Mouse (Mus musculus) ES-Bruce4 (cell line): ENCODE data around the gene Mrps34. TPM values are rescaled to one million over a fixed set of nuclear protein-coding genes. Genes with fewer than 3 reads are reported as not detected.

Source experiments
- H3K27ac ChIP-seq: 2 replicates; pipeline ENCODE4 v1.5.1; 2012; ENCODE audit warnings: low read length, inconsistent platforms; ENCODE audit not compliant: insufficient read depth
- H3K27me3 ChIP-seq: 2 replicates; pipeline ENCODE4 v1.6.1; 2012; ENCODE audit warnings: mild to moderate bottlenecking, low read length, inconsistent platforms; ENCODE audit not compliant: control insufficient read depth, poor library complexity, insufficient read depth, severe bottlenecking
- H3K36me3 ChIP-seq: 2 replicates; pipeline ENCODE4 v1.6.1; 2012; ENCODE audit warnings: inconsistent platforms, mild to moderate bottlenecking, low read length, moderate library complexity; ENCODE audit not compliant: control insufficient read depth, poor library complexity, insufficient read depth, severe bottlenecking
- H3K4me1 ChIP-seq: one replicate; pipeline ENCODE4 v1.8.1; 2011; ENCODE audit warnings: low read length; ENCODE audit not compliant: control insufficient read depth, insufficient read depth
- H3K4me3 ChIP-seq: 2 replicates; pipeline ENCODE4 v1.5.1; 2011; ENCODE audit warnings: low read depth, mild to moderate bottlenecking, low read length
- H3K9ac ChIP-seq: 2 replicates; pipeline ENCODE4 v1.6.1; 2012; ENCODE audit warnings: low read depth, mild to moderate bottlenecking, inconsistent platforms; ENCODE audit not compliant: poor library complexity, severe bottlenecking
- H3K9me3 ChIP-seq: replicated peaks from 2 replicates; pipeline ENCODE4 v1.6.1; 2012; ENCODE audit warnings: mild to moderate bottlenecking, low read length, inconsistent platforms; ENCODE audit not compliant: control insufficient read depth, poor library complexity, insufficient read depth, severe bottlenecking
- CTCF ChIP-seq: IDR thresholded peaks from one replicate; pipeline ENCODE4 v1.8.1; 2011; ENCODE audit warnings: low read depth, low read length
- EP300 ChIP-seq: IDR thresholded peaks from 2 replicates; pipeline ENCODE4 v1.6.1; 2011; ENCODE audit warnings: low read depth, low read length; ENCODE audit not compliant: insufficient read depth
- POLR2A ChIP-seq: IDR thresholded peaks from one replicate; pipeline ENCODE4 v1.8.1; 2011; ENCODE audit warnings: low read length; ENCODE audit not compliant: insufficient read depth
- polyA plus RNA-seq: library from polyadenylated mRNA; stranded (reverse); fragments of >200 nt; gene quantifications from 2 replicates; pipeline ENCODE4 v1.2.4, GENCODE M21; 2011; ENCODE audit warnings: low read depth; ENCODE audit not compliant: missing spikeins, insufficient read depth, insufficient read length

The Mrps34 gene
- polyA plus RNA-seq, 1 experiment: 29.9 TPM

- Histone ChIP-seq H3K4me1 (no peaks in the 10 kb centered on the region), H3K4me3 (peak overlapping the region; percentile 99), H3K9me3 (no peaks in the 10 kb centered on the region), H3K27me3 (no peaks in the 10 kb centered on the region), H3K36me3 (0 out of 2 replicates have a peak, but pooled peaks cover 3% of the 10 kb centered on the region), H3K9ac (peak overlapping the region; percentile 50), H3K27ac (no peak overlapping the region)
- no peak for TF ChIP-seq CTCF
- no peak for TF ChIP-seq EP300
- TF ChIP-seq POLR2A: no peak
Observed at GRCm38 (mm10) chr17:24885356-24886133, 9.4 kb upstream of the Mrps34 start.

GRCm38 (mm10) chr17:24886134-24886931, 8.6 kb upstream of the Mrps34 start, which contains the start of the genes Nubp2 and Spsb3:
Nubp2 (minus strand) TSS chr17:24886349.
Spsb3 (plus strand) TSS chr17:24886643.
- Histone ChIP-seq H3K4me1 (no peaks in the 10 kb centered on the region), H3K4me3 (peak within 1 kb of the TSS; percentile 99), H3K9me3 (no peaks in the 10 kb centered on the region), H3K36me3 (0 out of 2 replicates have a peak, but pooled peaks cover 3% of the 10 kb centered on the region), H3K27me3 (no peaks in the 10 kb centered on the region), H3K27ac (no peak within 1 kb of the TSS), H3K9ac (peak within 1 kb of the TSS; percentile 85)
- TF ChIP-seq EP300 (no peak), CTCF (no peak), POLR2A (peak; percentile 65)

- Histone ChIP-seq H3K27ac (no peak overlapping the region), H3K9ac (peak overlapping the region; percentile 85), H3K27me3 (no peaks in the 10 kb centered on the region), H3K9me3 (no peaks in the 10 kb centered on the region), H3K4me3 (peak overlapping the region; percentile 91), H3K36me3 (0 out of 2 replicates have a peak, but pooled peaks cover 3% of the 10 kb centered on the region), H3K4me1 (no peaks in the 10 kb centered on the region)
- no peak for TF ChIP-seq EP300
- TF ChIP-seq POLR2A: no peak
- TF ChIP-seq CTCF: no peak
Observed at GRCm38 (mm10) chr17:24886932-24887271, 8.0 kb upstream of the Mrps34 start.

- peak overlapping the region; percentile 91 for H3K4me3 ChIP-seq
- H3K9ac ChIP-seq: peak overlapping the region; percentile 85
- no peaks in the 10 kb centered on the region for H3K27me3 ChIP-seq
- H3K36me3 ChIP-seq: 0 out of 2 replicates have a peak, but pooled peaks cover 3% of the 10 kb centered on the region
- H3K9me3 ChIP-seq: no peaks in the 10 kb centered on the region
- H3K27ac ChIP-seq: no peak overlapping the region
- H3K4me1 ChIP-seq: no peaks in the 10 kb centered on the region
- no peak for TF ChIP-seq EP300
- no peak for TF ChIP-seq CTCF
- no peak for TF ChIP-seq POLR2A
Observed at GRCm38 (mm10) chr17:24887291-24888080, 7.4 kb upstream of the Mrps34 start.

- H3K9ac ChIP-seq: no peak overlapping the region
- no peaks in the 10 kb centered on the region for H3K27me3 ChIP-seq
- H3K4me1 ChIP-seq: no peaks in the 10 kb centered on the region
- H3K27ac ChIP-seq: no peak overlapping the region
- H3K4me3 ChIP-seq: no peak overlapping the region
- no peaks in the 10 kb centered on the region for H3K9me3 ChIP-seq
- no peaks in the 10 kb centered on the region for H3K36me3 ChIP-seq
- TF ChIP-seq POLR2A (no peak), CTCF (no peak), EP300 (no peak)
Observed at GRCm38 (mm10) chr17:24888862-24889261, 6.1 kb upstream of the Mrps34 start.
